Mouse (Mus musculus) small intestine, adult 2 months (tissue): ENCODE data around the gene Hspa5.

Source experiments
- CTCF ChIP-seq: fragments of 200-500 bp; IDR thresholded peaks from 2 replicates; pipeline ENCODE4 v1.5.1; 2012; ENCODE audit warnings: low read depth, mild to moderate bottlenecking, control low read depth, inconsistent platforms, low read length, moderate library complexity, mixed read lengths; ENCODE audit not compliant: insufficient replicate concordance, insufficient read length; ENCODE audit errors: extremely low read depth
- POLR2A ChIP-seq: fragments of 200-500 bp; IDR thresholded peaks from 2 replicates; pipeline ENCODE4 v1.6.1; 2012; ENCODE audit warnings: low read depth, mild to moderate bottlenecking, control low read depth, inconsistent platforms, low read length, moderate library complexity

- no peak for TF ChIP-seq CTCF
- TF ChIP-seq POLR2A = peak; percentile 99
Measured at GRCm38 (mm10) chr2:34771368-34772226, at the start of gene Hspa5.
